Mouse (Mus musculus): ENCODE measurements around the gene Etd.
A peak's percentile ranks its signal among the peaks of the same experiment; 100 is the strongest.
"Not testable (repeated sequence)": the region's sequence is repeated elsewhere in the genome, so short reads cannot be mapped to it uniquely, and the experiment has no call there.

Etd gene

DNA sequence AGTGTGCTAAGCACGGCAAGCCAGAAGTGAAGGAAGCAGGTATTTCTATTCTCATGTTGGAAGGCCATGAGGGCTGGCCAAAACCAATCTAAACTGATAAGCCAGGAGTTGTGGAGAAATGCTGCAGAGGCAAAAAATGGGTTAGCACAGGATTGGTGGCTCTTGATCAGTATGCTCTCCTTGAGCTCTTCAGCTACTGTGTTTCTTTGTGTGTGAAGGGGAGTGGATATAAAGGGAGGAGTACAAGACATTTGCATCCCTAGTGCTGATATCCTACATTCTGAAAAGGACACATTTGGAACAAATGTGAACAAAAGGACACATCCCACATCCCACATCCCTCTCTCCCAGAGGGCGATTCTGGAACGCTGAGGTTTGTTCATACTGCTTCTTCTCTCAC is at the start of gene Etd:
Etd (plus strand) TSS at position 301 of the 400 bp plus-strand sequence.
- DNase-seq (ENCODE audit: low spot score in 2 of 2) = no peak

DNA sequence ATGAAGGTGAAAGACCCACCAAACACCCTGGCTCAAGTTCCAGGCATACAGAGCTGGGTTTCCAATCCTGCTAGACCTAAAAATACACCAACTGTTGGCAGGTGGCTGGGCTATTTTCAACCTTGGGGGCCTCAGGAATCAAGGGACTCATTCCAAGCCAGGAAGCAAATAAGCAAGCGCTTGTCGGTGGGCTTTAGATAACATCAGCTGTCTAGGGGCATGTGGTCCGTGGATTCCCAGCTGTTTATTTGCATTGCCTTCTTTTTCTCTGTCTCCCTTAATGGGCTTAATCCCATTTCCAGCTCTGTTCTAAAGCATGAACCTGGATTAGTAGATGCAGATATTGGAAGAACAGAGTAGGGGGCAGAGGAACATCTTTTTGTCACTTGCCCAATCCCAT is 48.4 kb upstream of the Etd start:
- DNase-seq (ENCODE audit: low spot score in 2 of 2) = no peak

DNA sequence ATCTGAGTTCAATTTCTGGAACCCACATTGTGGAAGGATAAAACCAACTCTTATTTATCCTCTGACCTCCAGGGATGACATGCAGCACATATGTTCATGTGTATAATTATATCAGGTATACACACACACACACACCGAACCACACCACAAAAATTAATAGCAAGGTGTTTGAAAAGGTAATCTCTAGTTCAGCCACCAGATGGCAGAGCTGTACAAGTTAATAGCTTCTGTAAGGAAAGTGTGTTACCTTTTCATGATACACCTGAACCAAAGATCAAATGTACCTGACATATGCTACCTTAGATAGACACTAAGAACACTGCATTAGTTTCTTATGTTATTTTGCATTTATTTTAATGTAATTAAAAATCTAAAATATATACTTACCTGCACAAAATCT is 1.8 kb upstream of the Etd start:
- DNase-seq (ENCODE audit: low spot score in 2 of 2) = no peak

- DNase-seq (ENCODE audit: low spot score in 2 of 2) = peak in 1 of 2 experiments; percentile 4
Observed at GRCm38 (mm10) chrX:53459573-53459972, 24.9 kb downstream of the Etd start.

GRCm38 (mm10) chrX:53464194-53464593 is 29.5 kb downstream of the Etd start:
- not testable (repeated sequence) for DNase-seq (ENCODE audit: low spot score in 2 of 2)

All from left cerebral cortex, adult 9 months (tissue).